Mouse (Mus musculus) E14TG2a.4 (cell line): ENCODE results near the gene Dock2.

ENCODE experiments used
- CTCF ChIP-seq: conservative IDR thresholded peaks from 2 replicates; pipeline ENCODE4 v1.5.1; 2014; ENCODE audit warnings: low read length
- NANOG ChIP-seq: IDR thresholded peaks from 2 replicates; pipeline ENCODE4 v1.6.1; 2014; ENCODE audit warnings: borderline replicate concordance, low read length, mixed read lengths
- POU5F1 ChIP-seq: IDR thresholded peaks from 2 replicates; pipeline ENCODE4 v1.6.1; 2014; ENCODE audit warnings: low read length, borderline replicate concordance

DNA sequence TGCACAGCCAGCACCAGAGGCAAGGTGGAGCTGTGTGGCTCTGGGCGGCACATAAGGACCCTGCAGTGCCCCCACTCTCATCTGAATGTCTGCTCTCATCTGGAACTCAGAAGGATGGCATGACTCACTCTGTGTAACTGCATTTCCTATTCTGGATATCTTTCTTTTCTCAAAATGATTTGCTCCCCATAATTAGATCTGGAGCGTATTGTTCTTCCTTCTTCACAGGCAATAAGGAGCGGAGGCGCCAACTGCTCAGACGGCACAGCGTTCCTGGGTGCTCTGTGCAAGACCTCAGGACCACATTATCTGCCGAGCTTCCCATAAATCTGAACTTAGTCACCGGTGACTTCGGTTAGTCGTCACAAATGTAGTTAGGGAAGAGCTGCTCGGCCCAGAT lies 75.4 kb downstream of the Dock2 start:
- TF ChIP-seq CTCF (no peak), NANOG (no peak), POU5F1 (no peak)
